Mouse (Mus musculus) gastrocnemius, postnatal 36 days (tissue): ENCODE measurements around the gene Gm20929. TPM values are rescaled to one million over a fixed set of nuclear protein-coding genes. Genes with fewer than 3 reads are reported as not detected.
"Not testable (repeated sequence)": the region's sequence is repeated elsewhere in the genome, so short reads cannot be mapped to it uniquely, and the experiment has no call there.

Experiments
- DNase-seq, 2 experiments: peaks; one replicate each; pipeline ENCODE4 v3.0.0; 2022
- intact Hi-C: fragments of 180-260 bp; cut with DNase I; formaldehyde crosslinking; loops from one replicate; pipeline ENCODE4 v1.15.1; 2025
- long read RNA-seq, 2 experiments: library from polyadenylated mRNA; stranded (forward); transcript quantifications; one replicate each; pipeline ENCODE4 v2.0.0; 2021
- total RNA-seq, 2 experiments: library from RNA; stranded (reverse); gene quantifications; 2 replicates each; pipeline ENCODE4 v1.2.3; 2021

The Gm20929 gene
- total RNA-seq = not detected
- long read RNA-seq, experiment 1 = 0 reads
- long read RNA-seq, experiment 2 = 0 reads

DNA sequence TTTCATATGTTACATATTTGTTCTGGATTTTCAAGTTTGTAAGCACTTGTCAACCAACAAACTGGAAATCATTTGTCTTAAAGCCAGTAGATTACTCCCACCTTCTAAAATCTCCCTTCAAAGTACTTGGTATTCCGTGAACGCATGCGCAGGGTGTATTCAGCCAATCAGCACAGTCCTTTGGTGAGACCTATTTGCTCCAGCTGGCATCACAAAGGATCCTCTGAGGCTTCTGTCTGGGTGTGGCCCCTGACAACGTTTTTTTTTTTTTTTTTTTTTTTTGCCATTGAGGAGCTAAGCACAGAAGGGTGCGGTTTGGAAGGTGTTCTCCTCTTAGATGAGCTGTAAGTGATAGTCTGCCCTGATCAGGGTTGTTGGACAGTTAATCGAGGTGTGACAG lies at the start of gene Gm20929:
Gene Gm20929, plus strand, starts transcription at position 301 of the 400 bp plus-strand sequence.
- intact Hi-C loops = not testable (repeated sequence)

More for the DNA sequence above, at the start of gene Gm20929:
- not testable (repeated sequence) for DNase-seq
